Mouse (Mus musculus): ENCODE results near the gene Ssr1.

The Ssr1 gene

DNA sequence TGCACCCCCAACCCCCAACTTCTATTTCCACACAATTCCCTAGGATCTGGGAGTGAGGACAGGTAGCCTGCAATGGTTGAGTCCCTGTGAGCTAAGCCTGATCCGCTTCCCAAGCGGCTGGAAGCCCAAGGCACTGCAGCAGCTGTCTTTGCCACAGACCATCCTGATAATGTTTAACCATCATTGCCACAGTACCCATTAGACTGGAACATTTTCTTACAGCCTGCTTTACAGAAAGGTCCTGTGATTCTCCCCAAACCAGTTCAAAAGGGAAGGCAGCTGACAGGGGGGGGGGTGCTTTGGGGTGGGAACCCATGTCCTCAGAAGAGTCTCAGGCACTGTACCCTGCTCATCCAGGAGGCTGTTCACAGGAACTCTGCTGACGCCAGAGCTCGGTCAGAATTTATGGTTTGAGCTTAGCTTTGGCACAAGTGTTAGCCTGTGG lies 51.1 kb downstream of the Ssr1 start:
- DNase-seq = no peak

DNA sequence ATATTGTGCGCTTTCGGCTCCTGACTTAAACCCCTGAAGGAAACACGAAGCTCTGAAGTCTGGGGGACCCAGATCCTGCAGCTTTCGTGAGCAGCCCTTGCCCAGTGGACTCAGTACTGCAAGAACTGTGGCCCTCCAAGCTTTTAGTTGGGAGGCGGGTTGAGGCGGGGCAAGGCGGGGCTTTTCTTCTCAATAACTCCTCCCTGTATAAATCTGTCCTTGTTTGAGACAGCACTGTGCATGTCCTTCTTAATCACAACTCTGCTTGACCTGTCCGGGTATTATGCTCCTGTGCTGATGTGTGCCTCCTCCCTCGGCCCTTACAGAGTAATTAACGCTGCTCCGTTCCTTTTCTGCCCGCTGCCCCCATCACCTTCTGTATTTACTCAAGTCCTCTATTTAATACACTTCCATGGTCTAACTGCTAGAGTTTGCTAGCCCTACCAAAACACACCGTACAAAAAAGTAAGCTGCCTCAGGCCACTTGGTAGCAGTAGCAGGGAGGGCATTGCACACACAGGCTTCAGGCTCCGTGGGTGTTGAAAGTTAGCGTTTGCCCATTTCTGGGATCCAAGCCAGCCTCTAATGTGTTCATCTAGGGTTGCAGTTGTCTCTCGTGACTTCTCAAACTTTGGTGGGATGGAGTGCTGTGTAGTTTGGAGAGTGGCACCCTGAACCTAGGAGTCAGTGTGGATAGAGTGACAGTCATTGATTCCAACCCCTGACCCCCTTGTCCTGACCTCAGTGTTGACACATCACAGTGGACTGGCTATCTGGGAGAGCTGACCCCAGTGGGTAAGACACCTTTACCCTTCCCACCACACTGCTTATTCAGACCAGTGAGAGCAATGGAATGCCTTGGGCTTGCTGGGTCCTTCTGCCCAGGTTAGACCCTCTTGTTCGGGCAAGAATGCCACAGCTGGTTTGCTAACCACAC lies 51.8 kb downstream of the Ssr1 start:
- DNase-seq = no peak

DNA sequence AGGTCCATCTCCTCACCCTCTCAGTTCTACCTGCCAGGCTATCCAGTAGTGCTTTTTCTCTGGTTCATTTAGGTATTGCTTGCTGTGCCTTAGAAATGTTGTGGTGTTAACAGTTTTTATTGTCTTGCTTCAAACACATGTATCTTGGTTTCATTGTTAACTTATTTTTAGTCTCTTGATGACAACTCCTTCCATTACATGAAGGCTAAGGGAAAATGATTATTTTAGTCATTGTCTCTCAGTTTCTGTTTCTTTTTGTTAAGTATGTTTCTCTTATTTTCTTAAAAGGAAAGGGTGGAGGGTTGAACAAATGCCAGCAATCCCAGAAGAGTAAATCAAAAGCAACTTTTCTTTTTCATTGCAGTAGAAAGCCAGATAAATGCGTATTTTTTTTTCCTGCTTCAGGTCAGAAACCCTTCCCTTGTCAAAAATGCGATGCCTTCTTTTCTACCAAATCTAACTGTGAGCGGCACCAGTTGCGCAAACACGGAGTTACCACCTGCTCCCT lies 52.8 kb downstream of the Ssr1 start:
- DNase-seq = no peak

DNA sequence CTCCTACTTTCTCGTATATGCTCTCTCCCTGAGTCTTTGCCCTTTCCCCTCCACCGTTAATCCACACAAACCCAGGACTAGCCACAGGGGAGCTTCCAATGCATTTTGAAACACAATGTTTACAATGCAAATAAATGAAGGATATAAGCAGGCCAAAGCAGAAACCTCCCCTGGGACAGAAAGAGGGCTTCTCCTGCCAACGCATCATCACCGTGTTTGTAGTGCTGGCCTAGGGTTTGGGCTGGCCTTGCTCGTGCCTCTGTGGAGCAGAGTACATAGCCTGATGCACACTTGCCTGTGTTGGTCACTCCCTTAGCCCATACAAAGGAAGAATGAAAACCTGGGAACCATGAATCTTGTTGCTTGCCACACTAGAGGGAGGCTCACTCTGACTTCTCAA lies 53.4 kb downstream of the Ssr1 start:
- DNase-seq = no peak

GRCm38 (mm10) chr13:37940167-37940566 lies 53.9 kb downstream of the Ssr1 start:
- DNase-seq = no peak

DNA sequence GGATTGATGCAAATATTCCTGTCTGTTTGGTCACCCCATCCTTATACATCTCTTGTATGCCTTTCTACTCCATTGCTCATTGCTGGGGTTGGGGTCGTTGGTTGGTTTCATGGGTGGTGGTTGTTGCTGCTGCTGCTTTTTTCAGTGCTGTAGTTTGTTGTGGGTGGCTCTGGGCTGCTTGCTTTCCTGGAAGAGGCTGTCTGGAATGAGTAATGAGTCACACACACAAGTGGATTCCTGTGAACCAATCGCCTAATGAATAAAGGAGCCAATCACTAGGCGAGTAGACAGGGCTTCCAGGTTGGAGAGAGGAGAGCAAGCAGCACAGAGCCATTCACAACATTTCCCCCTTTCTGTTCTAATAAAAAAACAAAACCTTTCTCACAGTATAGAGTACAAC lies 57.7 kb downstream of the Ssr1 start:
- DNase-seq = no peak

DNA sequence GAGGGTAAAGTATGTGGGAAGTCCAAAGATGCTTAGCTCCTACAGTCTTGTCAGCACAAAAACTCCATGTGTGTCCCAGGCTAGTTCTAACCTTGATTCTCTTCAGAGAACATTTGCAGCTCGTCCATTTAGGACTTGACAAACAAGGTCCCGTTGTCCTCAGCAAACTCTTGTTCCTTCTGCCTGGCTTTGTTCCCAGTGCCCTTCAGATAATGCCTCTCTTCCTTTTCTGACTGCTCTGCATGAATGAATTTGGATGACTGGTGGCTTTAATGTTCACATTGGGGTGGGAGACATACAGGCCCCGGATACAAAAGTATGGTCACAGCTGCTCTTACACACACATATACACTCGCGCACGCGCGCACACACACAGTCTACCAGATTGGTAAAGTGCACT lies 59.1 kb downstream of the Ssr1 start:
- no peak for DNase-seq

DNA sequence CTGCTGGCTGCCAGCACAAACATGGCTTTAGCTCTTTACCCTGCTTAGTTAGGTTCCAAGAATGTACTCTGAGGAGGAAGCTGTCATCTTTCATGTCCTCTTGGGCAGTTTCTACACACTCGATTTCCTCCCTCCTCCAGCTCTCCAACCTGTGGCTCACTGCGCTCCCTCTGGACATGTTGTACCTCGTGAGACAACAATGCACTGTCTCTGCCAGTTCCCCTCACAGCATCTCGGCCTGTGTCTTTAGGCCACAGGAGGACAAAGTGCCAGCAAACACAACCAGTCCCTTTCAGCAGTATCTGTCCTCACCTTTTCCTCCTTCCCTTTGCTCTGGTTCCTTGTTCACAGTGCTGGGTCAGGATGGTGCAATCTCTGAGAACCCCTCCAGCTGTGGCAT lies 59.9 kb downstream of the Ssr1 start:
- no peak for DNase-seq

DNA sequence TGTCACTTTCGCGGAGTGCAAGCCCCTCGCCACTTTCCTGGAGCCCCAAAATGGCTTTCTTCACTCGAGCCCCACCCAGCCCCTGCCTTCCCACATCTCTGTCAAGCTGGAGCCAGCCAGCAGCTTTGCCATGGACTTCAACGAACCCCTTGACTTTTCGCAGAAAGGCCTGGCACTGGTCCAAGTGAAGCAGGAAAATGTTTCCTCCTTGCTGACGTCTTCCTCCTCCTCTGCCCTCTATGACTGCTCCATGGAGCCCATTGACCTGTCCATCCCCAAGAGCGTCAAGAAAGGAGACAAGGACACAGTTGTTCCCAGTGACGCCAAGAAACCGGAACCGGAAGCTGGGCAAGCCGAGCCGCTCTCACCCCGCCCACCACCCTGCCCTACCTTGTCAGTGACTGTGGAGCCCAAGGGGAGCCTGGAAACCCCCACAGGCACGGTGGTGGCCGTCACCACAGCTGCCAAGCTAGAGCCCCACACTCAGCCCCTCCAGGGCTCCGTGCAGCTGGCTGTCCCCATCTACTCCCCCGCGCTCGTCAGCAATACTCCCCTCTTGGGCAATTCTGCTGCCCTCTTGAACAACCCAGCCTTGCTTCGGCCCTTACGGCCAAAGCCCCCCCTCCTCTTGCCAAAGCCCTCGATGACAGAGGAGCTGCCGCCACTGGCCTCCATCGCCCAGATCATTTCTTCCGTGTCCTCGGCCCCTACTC lies 62.7 kb downstream of the Ssr1 start:
- DNase-seq = no peak

- DNase-seq = no peak
Observed at GRCm38 (mm10) chr13:37930621-37931020, 63.4 kb downstream of the Ssr1 start.

DNA sequence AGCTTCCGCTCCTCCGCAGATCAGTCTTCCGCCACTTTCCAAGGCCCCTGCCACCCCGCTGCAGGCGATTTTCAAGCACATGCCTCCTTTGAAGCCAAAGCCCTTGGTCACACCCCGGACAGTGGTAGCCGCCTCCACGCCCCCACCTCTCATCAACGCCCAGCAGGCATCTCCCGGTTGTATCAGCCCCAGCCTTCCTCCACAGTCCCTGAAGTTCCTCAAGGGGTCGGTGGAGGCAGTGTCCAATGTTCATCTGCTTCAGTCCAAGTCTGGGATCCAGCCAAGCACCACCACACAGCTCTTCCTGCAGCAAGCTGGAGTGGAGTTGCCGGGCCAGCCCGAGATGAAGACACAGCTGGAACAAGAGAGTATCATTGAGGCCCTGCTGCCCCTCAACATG lies 63.9 kb downstream of the Ssr1 start:
- no peak for DNase-seq

DNA sequence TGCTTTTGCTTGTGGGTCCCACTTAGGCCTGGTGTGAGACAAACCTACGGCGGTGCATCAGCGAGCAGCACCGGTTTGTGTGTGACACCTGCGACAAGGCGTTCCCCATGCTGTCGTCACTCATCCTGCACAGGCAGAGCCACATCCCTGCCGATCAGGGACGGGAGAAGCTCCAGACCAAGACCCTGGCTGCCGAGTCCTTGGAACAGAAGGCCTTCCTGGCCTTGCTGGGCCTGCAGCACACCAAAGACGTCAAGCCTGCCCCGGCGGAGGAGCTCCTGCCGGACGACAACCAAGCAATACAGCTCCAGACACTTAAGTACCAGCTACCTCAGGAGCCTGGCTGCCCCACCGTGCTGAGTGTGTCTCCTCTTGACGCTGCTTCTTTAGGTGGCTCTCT lies 64.5 kb downstream of the Ssr1 start:
- no peak for DNase-seq

GRCm38 (mm10) chr13:37926394-37926793 lies 67.6 kb downstream of the Ssr1 start:
- DNase-seq = no peak

DNA sequence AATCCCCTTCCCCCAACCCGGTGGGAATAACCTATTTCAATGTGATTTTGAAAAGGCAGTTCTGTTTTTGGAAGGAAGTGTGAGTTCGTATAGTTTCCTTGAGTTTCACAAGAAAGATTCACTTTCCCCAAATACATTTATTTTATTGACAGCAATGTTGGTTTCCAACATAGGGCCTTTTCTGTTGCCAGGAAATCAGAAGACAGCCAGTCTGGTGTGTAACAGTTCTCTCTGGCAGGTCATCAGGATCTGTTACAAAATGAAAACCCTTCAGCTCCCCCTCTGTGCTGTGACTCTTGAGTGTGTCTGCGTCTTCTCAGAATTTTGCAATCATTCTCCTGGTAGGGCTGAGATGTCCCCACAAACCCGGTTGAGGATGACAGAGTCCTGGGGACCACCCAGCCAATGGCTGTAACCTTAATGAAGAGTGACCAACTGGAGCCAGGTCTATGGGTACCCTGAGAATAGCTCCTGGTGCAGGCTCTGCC lies 69.5 kb downstream of the Ssr1 start:
- DNase-seq = no peak

- DNase-seq = no peak
Observed at GRCm38 (mm10) chr13:37923643-37924460, 70.2 kb downstream of the Ssr1 start.

- no peak for DNase-seq
Observed at GRCm38 (mm10) chr13:37923091-37923490, 70.9 kb downstream of the Ssr1 start.

- no peak for DNase-seq
Observed at GRCm38 (mm10) chr13:37920727-37921126, 73.3 kb downstream of the Ssr1 start.

GRCm38 (mm10) chr13:37919711-37920277 lies 74.2 kb downstream of the Ssr1 start:
- no peak for DNase-seq

DNA sequence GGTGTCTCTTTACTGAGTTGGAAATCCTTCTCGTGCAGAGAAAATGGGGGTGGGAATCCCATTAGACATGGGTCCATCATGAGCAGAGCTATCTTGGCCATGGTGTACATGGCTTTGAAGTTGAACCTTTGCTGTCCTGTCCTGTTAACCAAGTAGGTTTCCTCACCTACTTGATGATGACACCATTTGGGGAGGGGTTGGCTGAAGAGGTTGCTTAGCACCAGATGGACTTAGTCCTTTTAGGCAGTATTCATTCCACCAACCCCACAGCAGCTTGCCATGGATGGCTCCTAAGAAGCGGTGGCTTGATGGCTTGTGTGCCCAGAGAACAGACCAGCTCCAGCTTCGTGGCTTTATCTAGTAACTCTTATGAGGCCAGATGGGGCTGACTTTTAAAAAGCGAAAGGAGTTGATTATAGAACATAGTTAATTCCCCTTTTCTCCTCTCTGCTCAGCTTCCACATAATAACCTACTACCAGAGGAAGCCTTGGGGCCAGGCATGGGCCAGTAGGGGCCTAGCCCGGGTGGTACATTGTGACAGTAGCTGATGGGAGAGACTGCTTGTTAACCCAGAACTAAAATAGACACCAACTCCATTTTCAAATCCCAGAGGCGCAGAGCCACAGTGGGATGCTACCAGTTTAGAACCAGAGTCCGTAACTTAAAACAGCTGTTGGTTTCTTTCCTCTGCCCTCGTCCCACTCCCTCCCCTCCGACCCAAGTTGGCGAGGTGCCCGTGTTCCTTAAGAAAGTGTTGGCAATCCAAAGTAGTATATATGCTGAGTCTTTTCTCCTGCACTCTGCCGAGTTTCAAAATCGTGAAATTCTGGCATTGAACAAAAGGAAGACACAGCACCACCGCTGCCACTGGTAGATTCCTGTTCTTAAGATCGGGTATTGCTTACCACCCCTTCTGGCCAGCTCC lies 75.4 kb downstream of the Ssr1 start:
- DNase-seq = no peak
